Mouse (Mus musculus): ENCODE results near the gene Lhfpl2. TPM values are rescaled to one million over a fixed set of nuclear protein-coding genes. Genes with fewer than 3 reads are reported as not detected.

Gene Lhfpl2
- polyA plus RNA-seq, 1 experiment from 2014 or later: 19.7 TPM

- H3K27me3 ChIP-seq (ENCODE audit: insufficient read depth, poor library complexity, severe bottlenecking): no peaks in the 10 kb centered on the region
- 11% methylated on average over 6 of the region's 6 CpGs for WGBS
- no peak overlapping the region for H3K4me3 ChIP-seq
- peak; percentile 47 for DNase-seq (ENCODE audit: low spot score)
- peaks cover 31% of the 10 kb centered on the region for H3K36me3 ChIP-seq
- H3K4me1 ChIP-seq (replicated peaks): no peaks in the 10 kb centered on the region
- H3K9me3 ChIP-seq: peaks cover 6% of the 10 kb centered on the region
- no peak overlapping the region for H3K27ac ChIP-seq
These were observed 147.6 kb downstream of the Lhfpl2 start for GRCm38 (mm10) chr13:94205234-94205633.

DNA sequence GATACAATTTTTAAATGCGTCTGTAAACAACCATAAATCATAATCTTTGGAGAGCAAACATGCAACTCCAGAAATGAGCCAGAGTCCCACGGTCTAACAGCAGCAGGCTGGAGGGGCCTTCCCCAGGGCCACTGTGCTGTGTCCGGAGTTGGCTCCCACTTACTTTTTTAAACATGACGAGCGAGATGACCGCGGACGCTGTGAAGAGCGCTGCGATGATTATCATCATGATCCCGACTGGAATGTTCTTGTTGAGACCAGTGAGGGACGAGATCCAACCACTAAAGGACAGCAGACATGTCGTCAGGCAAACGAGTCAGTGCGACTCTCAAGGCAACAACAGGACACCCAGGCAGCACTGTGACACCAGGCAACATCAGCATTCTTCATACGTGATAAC, 150.4 kb downstream of the Lhfpl2 start:
- DNase-seq (ENCODE audit: low spot score): no peak
- 97% methylated on average over 16 of the region's 16 CpGs for WGBS
- peaks cover 6% of the 10 kb centered on the region for H3K9me3 ChIP-seq
- H3K4me3 ChIP-seq: no peak overlapping the region
- H3K4me1 ChIP-seq (replicated peaks): peaks cover 13% of the 10 kb centered on the region
- peaks cover 31% of the 10 kb centered on the region for H3K36me3 ChIP-seq
- no peaks in the 10 kb centered on the region for H3K27me3 ChIP-seq (ENCODE audit: insufficient read depth, poor library complexity, severe bottlenecking)
- no peak overlapping the region for H3K27ac ChIP-seq

- no peak for DNase-seq (ENCODE audit: low spot score)
- H3K4me3 ChIP-seq: no peak overlapping the region
These were observed 151.3 kb downstream of the Lhfpl2 start for GRCm38 (mm10) chr13:94208892-94209291.

GRCm38 (mm10) chr13:94211236-94212119, 153.9 kb downstream of the Lhfpl2 start:
- H3K27ac ChIP-seq: no peak overlapping the region
- WGBS: 77% methylated on average over 6 of the region's 6 CpGs
- no peaks in the 10 kb centered on the region for H3K27me3 ChIP-seq (ENCODE audit: insufficient read depth, poor library complexity, severe bottlenecking)
- DNase-seq (ENCODE audit: low spot score): no peak
- peaks cover 6% of the 10 kb centered on the region for H3K9me3 ChIP-seq
- H3K36me3 ChIP-seq: peaks cover 26% of the 10 kb centered on the region
- peaks cover 13% of the 10 kb centered on the region for H3K4me1 ChIP-seq (replicated peaks)
- no peak overlapping the region for H3K4me3 ChIP-seq

More at GRCm38 (mm10) chr13:94208892-94209291, 151.3 kb downstream of the Lhfpl2 start:
- Histone ChIP-seq H3K4me1 (replicated peaks) (peaks cover 13% of the 10 kb centered on the region), H3K36me3 (peaks cover 28% of the 10 kb centered on the region), H3K27me3 (ENCODE audit: insufficient read depth, poor library complexity, severe bottlenecking) (no peaks in the 10 kb centered on the region), H3K9me3 (peaks cover 6% of the 10 kb centered on the region), H3K27ac (no peak overlapping the region)

- Histone ChIP-seq H3K27ac (no peak overlapping the region), H3K36me3 (peaks cover 22% of the 10 kb centered on the region)
- 97% methylated on average over 2 of the region's 2 CpGs for WGBS
These were observed 154.6 kb downstream of the Lhfpl2 start for GRCm38 (mm10) chr13:94212179-94212578.

GRCm38 (mm10) chr13:94212716-94213115, 155.1 kb downstream of the Lhfpl2 start:
- Histone ChIP-seq H3K4me3 (no peak overlapping the region), H3K4me1 (replicated peaks) (peaks cover 13% of the 10 kb centered on the region), H3K27me3 (ENCODE audit: insufficient read depth, poor library complexity, severe bottlenecking) (no peaks in the 10 kb centered on the region), H3K9me3 (peaks cover 6% of the 10 kb centered on the region), H3K36me3 (peaks cover 21% of the 10 kb centered on the region), H3K27ac (no peak overlapping the region)
- 89% methylated on average over 2 of the region's 2 CpGs for WGBS
- DNase-seq (ENCODE audit: low spot score): no peak

More at GRCm38 (mm10) chr13:94212179-94212578, 154.6 kb downstream of the Lhfpl2 start:
- Histone ChIP-seq H3K4me3 (no peak overlapping the region), H3K4me1 (replicated peaks) (peaks cover 13% of the 10 kb centered on the region), H3K27me3 (ENCODE audit: insufficient read depth, poor library complexity, severe bottlenecking) (no peaks in the 10 kb centered on the region), H3K9me3 (peaks cover 6% of the 10 kb centered on the region)
- no peak for DNase-seq (ENCODE audit: low spot score)

DNA sequence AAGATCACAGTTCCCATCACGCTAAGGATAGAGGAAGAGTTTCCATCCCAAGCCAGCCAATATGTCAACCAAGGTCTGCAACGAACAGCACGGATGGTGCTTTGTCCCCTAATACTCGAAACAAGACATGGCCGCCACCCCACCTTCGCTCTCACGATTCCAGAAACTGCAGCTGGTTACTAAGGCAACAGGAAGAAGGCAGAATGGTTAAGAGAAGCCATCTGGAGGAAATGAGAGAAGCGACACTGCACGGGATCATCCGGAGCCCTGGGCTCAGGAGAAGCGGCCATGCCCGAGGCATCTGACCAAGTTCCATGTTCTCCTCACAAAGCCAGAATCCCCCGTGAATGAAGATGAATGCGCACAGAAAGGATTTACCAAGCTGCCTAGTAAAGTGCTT, 166.0 kb downstream of the Lhfpl2 start:
- no peaks in the 10 kb centered on the region for H3K27me3 ChIP-seq (ENCODE audit: insufficient read depth, poor library complexity, severe bottlenecking)
- no peak overlapping the region for H3K4me3 ChIP-seq
- H3K27ac ChIP-seq: no peak overlapping the region
- H3K4me1 ChIP-seq (replicated peaks): 0 out of 2 replicates have a peak, but pooled peaks cover 2% of the 10 kb centered on the region
- no peaks in the 10 kb centered on the region for H3K9me3 ChIP-seq
- H3K36me3 ChIP-seq: peaks cover 19% of the 10 kb centered on the region; the same call in 1 of the 2 replicates
- DNase-seq (ENCODE audit: low spot score): no peak
- 86% methylated on average over 14 of the region's 14 CpGs for WGBS

- H3K27me3 ChIP-seq (ENCODE audit: insufficient read depth, poor library complexity, severe bottlenecking): no peaks in the 10 kb centered on the region
- no peak overlapping the region for H3K27ac ChIP-seq
- 0 out of 2 replicates have a peak, but pooled peaks cover 2% of the 10 kb centered on the region for H3K4me1 ChIP-seq (replicated peaks)
- WGBS: 94% methylated on average over 38 of the region's 38 CpGs
- H3K9me3 ChIP-seq: no peaks in the 10 kb centered on the region
- no peak for DNase-seq (ENCODE audit: low spot score)
- no peak overlapping the region for H3K4me3 ChIP-seq
- H3K36me3 ChIP-seq: peaks cover 22% of the 10 kb centered on the region; the same call in 1 of the 2 replicates
These were observed 167.4 kb downstream of the Lhfpl2 start for GRCm38 (mm10) chr13:94224717-94225705.

DNA sequence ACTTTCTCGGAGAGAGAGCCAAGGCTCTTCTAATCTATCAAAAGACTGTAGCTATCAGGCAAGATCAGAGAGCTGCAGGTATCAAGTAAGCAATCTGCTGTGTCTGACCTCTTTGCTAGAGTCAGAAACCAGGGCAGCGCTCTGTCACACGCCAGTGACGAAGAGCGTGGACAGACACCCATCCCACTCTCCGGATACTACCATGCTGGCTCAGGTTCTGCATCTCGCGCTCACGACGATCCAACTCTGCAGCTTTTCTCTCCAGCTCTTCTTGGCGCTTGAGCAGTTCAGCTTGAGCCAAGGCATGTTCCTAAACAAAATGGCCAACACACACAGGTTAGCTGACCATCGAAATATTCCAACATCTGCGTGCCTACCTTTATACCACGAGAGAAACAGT, 174.3 kb downstream of the Lhfpl2 start:
- no peak overlapping the region for H3K27ac ChIP-seq
- H3K4me1 ChIP-seq (replicated peaks): peaks cover 3% of the 10 kb centered on the region; the same call in 1 of the 2 replicates
- no peak overlapping the region for H3K4me3 ChIP-seq
- no peaks in the 10 kb centered on the region for H3K9me3 ChIP-seq
- 0 out of 2 replicates have a peak, but pooled peaks cover 7% of the 10 kb centered on the region for H3K36me3 ChIP-seq
- 93% methylated on average over 14 of the region's 14 CpGs for WGBS
- no peak for DNase-seq (ENCODE audit: low spot score)
- no peaks in the 10 kb centered on the region for H3K27me3 ChIP-seq (ENCODE audit: insufficient read depth, poor library complexity, severe bottlenecking)

DNA sequence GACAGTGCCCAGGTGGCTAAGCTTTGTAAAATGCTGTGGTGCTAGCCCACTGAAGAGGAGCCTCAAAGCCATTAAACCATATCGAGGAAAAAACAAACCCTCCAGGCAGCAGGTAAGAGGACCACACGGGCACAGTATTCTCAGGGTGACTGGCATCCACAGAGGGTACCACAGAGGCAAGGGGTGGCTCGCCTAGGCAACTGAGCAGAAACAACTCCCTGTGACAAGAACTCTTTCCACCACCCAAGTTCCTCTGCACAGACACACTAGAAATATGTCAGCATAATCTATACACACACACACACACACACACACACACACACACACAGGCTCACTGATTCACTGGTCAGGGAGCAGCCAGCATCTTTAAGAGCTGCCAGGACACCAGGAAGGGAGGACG, 181.9 kb downstream of the Lhfpl2 start:
- WGBS: 66% methylated on average over 4 of the region's 4 CpGs

DNA sequence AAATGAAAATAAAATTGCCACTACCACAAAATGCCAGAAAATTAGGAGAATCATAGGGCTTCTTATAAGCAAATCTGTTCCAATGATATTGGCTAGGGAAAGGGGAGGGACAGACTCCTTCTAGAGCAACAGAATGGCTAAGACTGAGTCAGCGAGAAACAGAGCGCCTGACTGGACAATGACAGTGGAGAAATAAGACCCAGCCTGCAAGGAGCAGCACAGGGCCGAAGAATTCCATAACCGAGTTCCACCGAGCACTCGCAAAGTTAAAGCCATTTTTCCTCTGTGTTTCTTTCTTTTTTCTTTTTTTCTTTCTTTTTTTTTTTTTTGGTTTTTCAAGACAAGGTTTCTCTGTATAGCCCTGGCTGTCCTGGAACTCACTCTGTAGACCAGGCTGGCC, 182.5 kb downstream of the Lhfpl2 start:
- WGBS: 79% methylated on average over 6 of the region's 6 CpGs

More for the DNA sequence above, 181.9 kb downstream of the Lhfpl2 start:
- Histone ChIP-seq H3K27me3 (ENCODE audit: insufficient read depth, poor library complexity, severe bottlenecking) (no peaks in the 10 kb centered on the region), H3K4me3 (no peak overlapping the region), H3K27ac (no peak overlapping the region), H3K4me1 (replicated peaks) (peaks cover 11% of the 10 kb centered on the region), H3K36me3 (no peaks in the 10 kb centered on the region), H3K9me3 (no peaks in the 10 kb centered on the region)
- DNase-seq (ENCODE audit: low spot score): no peak

GRCm38 (mm10) chr13:94240873-94241272, 183.3 kb downstream of the Lhfpl2 start:
- Histone ChIP-seq H3K27me3 (ENCODE audit: insufficient read depth, poor library complexity, severe bottlenecking) (no peaks in the 10 kb centered on the region), H3K27ac (no peak overlapping the region), H3K36me3 (no peaks in the 10 kb centered on the region), H3K4me3 (no peak overlapping the region), H3K4me1 (replicated peaks) (peaks cover 11% of the 10 kb centered on the region), H3K9me3 (no peaks in the 10 kb centered on the region)
- DNase-seq (ENCODE audit: low spot score): no peak
- 41% methylated on average over 5 of the region's 5 CpGs for WGBS

More for the DNA sequence above, 182.5 kb downstream of the Lhfpl2 start:
- no peak for DNase-seq (ENCODE audit: low spot score)
- Histone ChIP-seq H3K36me3 (no peaks in the 10 kb centered on the region), H3K9me3 (no peaks in the 10 kb centered on the region), H3K27me3 (ENCODE audit: insufficient read depth, poor library complexity, severe bottlenecking) (no peaks in the 10 kb centered on the region), H3K4me3 (no peak overlapping the region), H3K4me1 (replicated peaks) (peaks cover 11% of the 10 kb centered on the region), H3K27ac (no peak overlapping the region)
